Mouse (Mus musculus) neural tube, embryonic 14.5 days (tissue): ENCODE measurements around the gene Focad. TPM values are rescaled to one million over a fixed set of nuclear protein-coding genes. Genes with fewer than 3 reads are reported as not detected.

Experiments used
- ATAC-seq: fragments of 200-750 bp; cut with Nextera tagmentation; 2 replicates; pipeline ENCODE4 v1.8.0; 2017; ENCODE audit warnings: low read depth, mild to moderate bottlenecking, moderate TSS enrichment, moderate library complexity
- H3K27ac ChIP-seq: fragments of 300-500 bp; sonication (generic); 2 replicates; pipeline ENCODE4 v1.5.1; 2014; ENCODE audit warnings: low read depth, mild to moderate bottlenecking, control low read depth, low read length, moderate library complexity, mixed read lengths
- H3K27me3 ChIP-seq: fragments of 300-500 bp; sonication (generic); 2 replicates; pipeline ENCODE4 v1.6.1; 2014; ENCODE audit warnings: low read length; ENCODE audit not compliant: control insufficient read depth, insufficient read depth
- H3K36me3 ChIP-seq: fragments of 300-500 bp; sonication (generic); 2 replicates; pipeline ENCODE4 v1.6.1; 2014; ENCODE audit warnings: low read length, mixed read lengths; ENCODE audit not compliant: control insufficient read depth, insufficient read depth
- H3K4me1 ChIP-seq: fragments of 300-500 bp; sonication (generic); 2 replicates; pipeline ENCODE4 v1.6.1; 2014; ENCODE audit warnings: low read length; ENCODE audit not compliant: control insufficient read depth, insufficient read depth
- H3K4me2 ChIP-seq: fragments of 300-500 bp; sonication (generic); 2 replicates; pipeline ENCODE4 v1.6.1; 2014; ENCODE audit warnings: mild to moderate bottlenecking, low read depth, low read length, control low read depth
- H3K4me3 ChIP-seq: fragments of 300-500 bp; sonication (generic); 2 replicates; pipeline ENCODE4 v1.5.1; 2014; ENCODE audit warnings: low read depth, low read length, control low read depth, mixed read lengths
- H3K9ac ChIP-seq: fragments of 300-500 bp; sonication (generic); replicated peaks from 2 replicates; pipeline ENCODE4 v1.6.1; 2014; ENCODE audit warnings: low read depth, mild to moderate bottlenecking, control low read depth, low read length, mixed read lengths
- H3K9me3 ChIP-seq: fragments of 300-500 bp; sonication (generic); 2 replicates; pipeline ENCODE4 v1.6.1; 2016; ENCODE audit warnings: low read length; ENCODE audit not compliant: control insufficient read depth
- WGBS: fragments of 180-500 bp; shearing (Covaris S2); extraction: QIAGEN DNeasy Blood & Tissue Kit; methylation state at CpG from one replicate; pipeline ENCODE4 v1.1.7; 2014; 5-methylcytosine and 5-hydroxymethylcytosine counted together
- polyA plus RNA-seq: library from polyadenylated mRNA; unstranded; fragments of >200 nt; fragmentation: Nextera tagmentation; extraction: Ambion mirVana; gene quantifications from 2 replicates; pipeline ENCODE4 v1.2.1, GENCODE M21; 2014

Gene Focad
- polyA plus RNA-seq, 1 experiment from 2014 or later = 23.5 TPM

DNA sequence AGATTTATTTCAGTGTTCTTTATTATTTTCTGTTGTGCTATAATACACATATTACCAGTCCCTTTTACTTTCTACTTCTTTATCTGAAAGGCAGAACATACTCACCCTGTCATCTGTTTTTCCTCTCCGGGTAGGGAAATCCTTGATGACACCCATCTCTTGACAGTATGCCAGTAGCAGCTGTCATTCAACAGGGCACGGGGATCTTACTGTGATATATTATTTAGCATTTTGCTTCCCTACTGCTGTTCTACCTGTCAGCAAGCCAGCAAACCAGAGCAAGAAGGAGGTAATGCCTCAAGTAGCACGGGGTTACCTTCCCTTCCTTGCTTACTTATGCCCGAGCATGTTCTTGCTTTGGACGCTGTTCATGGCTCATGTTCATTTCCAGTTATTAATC lies 99.8 kb downstream of the Focad start:
- H3K9ac ChIP-seq = no peak overlapping the region
- no peaks in the 10 kb centered on the region for H3K27me3 ChIP-seq
- H3K9me3 ChIP-seq = no peaks in the 10 kb centered on the region
- no peak for ATAC-seq
- 0 out of 2 replicates have a peak, but pooled peaks cover 2% of the 10 kb centered on the region for H3K4me1 ChIP-seq
- H3K27ac ChIP-seq = no peak overlapping the region
- H3K36me3 ChIP-seq = no peaks in the 10 kb centered on the region
- H3K4me2 ChIP-seq = no peak overlapping the region
- WGBS = 81% methylated on average over 5 of the region's 5 CpGs
- no peak overlapping the region for H3K4me3 ChIP-seq

GRCm38 (mm10) chr4:88195898-88196495 lies 101.6 kb downstream of the Focad start:
- Histone ChIP-seq H3K4me3 (no peak overlapping the region), H3K27ac (no peak overlapping the region), H3K36me3 (no peaks in the 10 kb centered on the region), H3K4me2 (no peak overlapping the region), H3K4me1 (0 out of 2 replicates have a peak, but pooled peaks cover 2% of the 10 kb centered on the region), H3K9me3 (no peaks in the 10 kb centered on the region), H3K9ac (no peak overlapping the region), H3K27me3 (no peaks in the 10 kb centered on the region)
- 74% methylated on average over 4 of the region's 4 CpGs for WGBS
- ATAC-seq = no peak

- H3K4me2 ChIP-seq = no peak overlapping the region
- H3K36me3 ChIP-seq = no peaks in the 10 kb centered on the region
- no peaks in the 10 kb centered on the region for H3K27me3 ChIP-seq
- ATAC-seq = no peak
- H3K4me3 ChIP-seq = no peak overlapping the region
- WGBS = 75% methylated on average over 4 of the region's 4 CpGs
- H3K4me1 ChIP-seq = 0 out of 2 replicates have a peak, but pooled peaks cover 2% of the 10 kb centered on the region
- no peak overlapping the region for H3K27ac ChIP-seq
- no peak overlapping the region for H3K9ac ChIP-seq
- H3K9me3 ChIP-seq = no peaks in the 10 kb centered on the region
These were observed 102.1 kb downstream of the Focad start for GRCm38 (mm10) chr4:88196500-88196912.

GRCm38 (mm10) chr4:88197244-88197643 lies 102.8 kb downstream of the Focad start:
- no peak overlapping the region for H3K4me3 ChIP-seq
- WGBS = 75% methylated on average over 5 of the region's 5 CpGs
- H3K4me1 ChIP-seq = 0 out of 2 replicates have a peak, but pooled peaks cover 2% of the 10 kb centered on the region
- H3K9me3 ChIP-seq = no peaks in the 10 kb centered on the region
- H3K4me2 ChIP-seq = no peak overlapping the region
- no peak overlapping the region for H3K9ac ChIP-seq
- H3K27ac ChIP-seq = no peak overlapping the region
- H3K36me3 ChIP-seq = no peaks in the 10 kb centered on the region
- H3K27me3 ChIP-seq = no peaks in the 10 kb centered on the region
- ATAC-seq = no peak

DNA sequence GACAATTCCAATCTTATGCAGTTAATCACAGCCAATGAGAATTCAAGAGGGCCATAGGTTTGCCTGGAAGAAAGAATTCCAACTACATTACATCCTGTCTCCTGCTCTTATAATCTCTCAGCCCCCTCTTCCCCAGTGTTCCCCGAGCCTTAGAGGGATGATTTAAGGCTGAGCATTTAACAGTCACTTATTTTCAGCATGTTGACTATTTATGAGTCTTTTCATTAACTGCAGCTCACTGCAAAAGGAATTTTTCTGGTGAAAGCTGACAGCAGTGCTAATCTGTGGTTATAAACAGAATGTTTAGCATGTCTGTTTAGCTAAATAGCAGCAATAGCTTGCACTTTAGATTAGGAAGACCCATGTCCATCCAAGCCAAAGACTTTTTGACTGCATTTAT lies 104.8 kb downstream of the Focad start:
- H3K27ac ChIP-seq = no peak overlapping the region
- H3K9ac ChIP-seq = no peak overlapping the region
- no peaks in the 10 kb centered on the region for H3K9me3 ChIP-seq
- no peaks in the 10 kb centered on the region for H3K27me3 ChIP-seq
- H3K4me3 ChIP-seq = no peak overlapping the region
- no peaks in the 10 kb centered on the region for H3K36me3 ChIP-seq
- H3K4me2 ChIP-seq = no peak overlapping the region
- no peak for ATAC-seq
- H3K4me1 ChIP-seq = 0 out of 2 replicates have a peak, but pooled peaks cover 2% of the 10 kb centered on the region
- WGBS = 63% methylated on average over 1 of the region's 1 CpGs

DNA sequence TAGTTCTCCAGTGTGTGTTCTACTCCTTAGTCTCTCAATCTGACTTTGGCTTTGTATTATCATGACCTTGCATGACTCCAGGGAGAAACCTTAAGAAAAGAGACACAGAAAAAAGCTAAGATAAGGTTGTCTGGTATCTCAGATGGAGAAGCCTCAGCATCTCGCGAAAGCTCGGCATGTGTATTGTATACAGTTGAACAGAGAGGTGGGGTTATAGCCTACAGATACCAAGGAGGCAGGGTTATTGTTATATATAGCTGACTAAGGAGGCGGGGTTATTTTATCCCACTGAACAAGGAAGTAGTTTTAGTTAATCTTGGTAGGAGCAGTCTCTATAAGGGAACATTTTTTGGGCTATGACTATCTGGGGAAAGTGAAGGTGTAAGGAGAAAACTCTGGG lies 106.6 kb downstream of the Focad start:
- Histone ChIP-seq H3K9me3 (no peaks in the 10 kb centered on the region), H3K4me2 (no peak overlapping the region), H3K4me1 (no peaks in the 10 kb centered on the region), H3K9ac (no peak overlapping the region), H3K4me3 (no peak overlapping the region), H3K27ac (no peak overlapping the region), H3K27me3 (no peaks in the 10 kb centered on the region), H3K36me3 (no peaks in the 10 kb centered on the region)
- no peak for ATAC-seq
- WGBS = 94% methylated on average over 4 of the region's 4 CpGs

DNA sequence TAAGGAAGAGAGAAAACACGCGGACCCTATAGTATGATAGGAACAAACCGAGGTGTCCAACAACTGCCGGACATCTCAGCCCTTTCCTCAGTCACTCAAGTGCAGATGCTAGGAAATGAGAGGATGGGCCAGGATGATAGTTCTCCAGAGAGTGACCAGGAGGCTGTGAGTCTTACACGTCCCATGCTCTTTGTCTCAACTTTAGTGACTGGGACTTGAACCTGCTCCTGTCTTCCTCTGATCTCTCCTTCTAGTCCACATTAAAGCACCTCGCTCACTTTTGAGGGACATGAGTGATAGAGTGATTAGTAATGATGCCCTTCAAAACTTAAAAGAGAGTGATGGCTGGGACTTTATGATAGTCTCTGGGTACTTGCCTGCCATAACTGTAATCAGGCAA lies 114.2 kb downstream of the Focad start:
- 95% methylated on average over 6 of the region's 6 CpGs for WGBS
- no peak overlapping the region for H3K27ac ChIP-seq
- no peak overlapping the region for H3K4me2 ChIP-seq
- no peak overlapping the region for H3K9ac ChIP-seq
- no peaks in the 10 kb centered on the region for H3K36me3 ChIP-seq
- ATAC-seq = no peak
- H3K9me3 ChIP-seq = no peaks in the 10 kb centered on the region
- H3K27me3 ChIP-seq = no peaks in the 10 kb centered on the region
- H3K4me3 ChIP-seq = no peak overlapping the region
- peaks cover 25% of the 10 kb centered on the region for H3K4me1 ChIP-seq

GRCm38 (mm10) chr4:88209351-88209814 lies 115.0 kb downstream of the Focad start:
- H3K4me1 ChIP-seq = peaks cover 25% of the 10 kb centered on the region
- H3K27ac ChIP-seq = peak overlapping the region; percentile 18; the same call in 1 of the 2 replicates
- no peaks in the 10 kb centered on the region for H3K36me3 ChIP-seq
- H3K9me3 ChIP-seq = no peaks in the 10 kb centered on the region
- no peak overlapping the region for H3K4me3 ChIP-seq
- no peak overlapping the region for H3K9ac ChIP-seq
- no peaks in the 10 kb centered on the region for H3K27me3 ChIP-seq
- H3K4me2 ChIP-seq = no peak overlapping the region
- ATAC-seq = peak; percentile 50; the same call in 1 of the 2 replicates
- 20% methylated on average over 3 of the region's 3 CpGs for WGBS

DNA sequence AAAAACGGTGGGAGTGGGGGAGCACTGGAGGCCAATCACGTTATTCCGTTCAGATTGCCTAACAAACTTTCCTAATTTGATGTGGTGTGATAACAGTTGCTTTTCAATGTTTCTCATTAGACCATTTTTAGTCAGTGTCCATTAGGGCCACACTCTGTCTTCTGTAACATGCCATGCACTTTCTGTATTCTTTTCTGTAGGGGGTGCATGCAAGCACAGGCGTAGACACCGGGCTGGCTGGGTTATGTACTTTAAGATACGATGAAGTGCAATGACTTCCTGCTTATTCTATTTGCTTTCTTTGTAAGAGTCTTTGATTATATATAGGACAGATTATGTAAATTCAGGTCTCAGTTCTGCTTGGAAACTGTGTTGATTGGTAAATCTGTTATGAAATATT lies 116.2 kb downstream of the Focad start:
- peak overlapping the region; percentile 70 for H3K27ac ChIP-seq
- no peaks in the 10 kb centered on the region for H3K9me3 ChIP-seq
- peak; percentile 59 for ATAC-seq
- H3K4me3 ChIP-seq = no peak overlapping the region
- H3K36me3 ChIP-seq = no peaks in the 10 kb centered on the region
- H3K4me1 ChIP-seq = peaks cover 25% of the 10 kb centered on the region
- H3K9ac ChIP-seq = no peak overlapping the region
- H3K4me2 ChIP-seq = no peak overlapping the region
- no peaks in the 10 kb centered on the region for H3K27me3 ChIP-seq
- whole genome bisulfite sequencing = 17% methylated on average over 6 of the region's 6 CpGs
